Mouse (Mus musculus) testis, adult 2 months (tissue): ENCODE results near the gene Mybl2.

Source experiments
- CTCF ChIP-seq: fragments of 200-500 bp; IDR thresholded peaks from 2 replicates; pipeline ENCODE4 v1.5.1; 2012; ENCODE audit warnings: low read depth, mild to moderate bottlenecking, inconsistent platforms, low read length, moderate library complexity; ENCODE audit not compliant: control insufficient read depth, insufficient read depth, insufficient replicate concordance
- POLR2A ChIP-seq: fragments of 200-500 bp; IDR thresholded peaks from 2 replicates; pipeline ENCODE4 v1.6.1; 2012; ENCODE audit warnings: low read depth, mild to moderate bottlenecking, inconsistent platforms, low read length, moderate library complexity; ENCODE audit not compliant: control insufficient read depth

- no peak for TF ChIP-seq CTCF
- no peak for TF ChIP-seq POLR2A
Measured at GRCm38 (mm10) chr2:163104086-163104770, 49.7 kb downstream of the Mybl2 start.
